Mouse (Mus musculus): ENCODE measurements around the gene Olfr1373.
A peak's percentile ranks its signal among the peaks of the same experiment; 100 is the strongest.

The Olfr1373 gene

DNA sequence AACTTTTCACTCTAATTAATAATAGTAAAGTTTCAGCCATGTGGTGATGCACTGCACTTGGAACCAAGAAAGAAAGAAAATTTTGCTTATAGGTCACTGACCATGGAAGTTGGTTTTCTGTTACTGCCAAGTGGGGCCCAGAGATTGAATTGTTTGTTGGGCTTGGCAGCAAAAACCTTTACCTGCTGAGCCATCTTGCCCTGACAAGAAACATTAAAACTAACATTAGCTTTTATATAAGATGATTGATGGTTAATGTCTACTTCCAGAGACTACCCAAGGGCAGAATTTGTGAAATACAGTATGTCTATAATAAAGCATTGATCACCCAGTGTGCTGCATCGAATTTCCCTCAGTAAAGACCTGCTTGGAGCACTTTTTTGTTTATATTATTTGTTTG lies 38.9 kb downstream of the Olfr1373 start:
- no peak for DNase-seq (ENCODE audit: low spot score)

DNA sequence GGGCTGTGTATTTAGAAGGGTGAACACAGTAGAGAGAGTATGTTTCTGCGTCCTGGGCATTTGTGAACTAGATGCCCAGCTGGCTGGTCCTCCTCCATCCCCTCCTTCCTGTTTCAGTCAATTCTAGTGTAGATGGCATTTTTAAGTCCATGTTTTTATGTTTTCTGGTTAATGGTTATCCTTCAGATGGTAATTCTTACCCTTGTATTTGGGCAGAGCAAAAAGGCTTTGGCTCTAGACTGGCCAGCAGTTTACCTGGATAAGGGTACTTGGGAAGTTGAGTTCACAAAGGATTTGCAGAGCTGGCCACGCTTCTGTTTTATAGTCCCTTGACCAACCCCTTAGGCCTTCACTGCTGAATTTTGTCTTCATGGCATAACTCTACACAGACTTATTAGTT lies 39.3 kb downstream of the Olfr1373 start:
- DNase-seq (ENCODE audit: low spot score) = no peak

DNA sequence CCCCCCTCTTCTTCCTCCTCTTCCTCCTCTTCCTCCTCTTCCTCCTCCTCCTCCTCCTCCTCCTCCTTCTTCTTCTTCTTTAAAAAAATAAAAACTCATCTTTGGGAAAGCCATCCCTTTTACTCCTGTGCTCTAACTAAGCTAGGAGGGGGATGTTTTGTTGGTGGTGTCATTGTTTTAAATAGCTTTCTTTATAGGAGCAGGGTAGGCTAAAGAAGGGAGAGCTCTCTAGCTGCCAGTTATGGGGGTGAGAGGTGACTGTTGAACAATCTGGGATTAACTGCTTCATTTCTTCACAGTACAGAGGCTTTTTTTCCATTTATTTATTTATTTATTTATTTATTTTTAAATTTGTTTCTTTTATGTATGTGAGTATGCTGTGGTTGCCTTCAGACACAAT lies 39.8 kb downstream of the Olfr1373 start:
- no peak for DNase-seq (ENCODE audit: low spot score)

DNA sequence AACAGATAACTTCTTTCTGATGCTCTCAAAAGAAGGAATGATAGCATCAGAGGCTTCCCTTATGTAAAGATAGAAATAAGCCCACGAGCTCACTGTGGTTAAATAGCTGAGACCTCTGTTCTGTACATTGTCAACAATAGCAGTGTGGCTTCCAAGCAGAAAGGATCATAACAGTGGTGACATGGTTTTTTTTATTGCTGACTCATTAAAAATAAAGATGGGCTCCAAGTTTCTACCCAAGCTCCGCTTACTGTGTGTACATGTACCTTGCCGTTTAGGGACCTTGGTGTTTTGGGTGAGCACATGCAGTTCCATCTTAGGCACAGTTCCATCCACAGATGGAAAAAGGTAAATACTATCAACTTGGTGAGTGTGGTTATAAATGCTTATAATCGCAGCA lies 42.4 kb downstream of the Olfr1373 start:
- no peak for DNase-seq (ENCODE audit: low spot score)

DNA sequence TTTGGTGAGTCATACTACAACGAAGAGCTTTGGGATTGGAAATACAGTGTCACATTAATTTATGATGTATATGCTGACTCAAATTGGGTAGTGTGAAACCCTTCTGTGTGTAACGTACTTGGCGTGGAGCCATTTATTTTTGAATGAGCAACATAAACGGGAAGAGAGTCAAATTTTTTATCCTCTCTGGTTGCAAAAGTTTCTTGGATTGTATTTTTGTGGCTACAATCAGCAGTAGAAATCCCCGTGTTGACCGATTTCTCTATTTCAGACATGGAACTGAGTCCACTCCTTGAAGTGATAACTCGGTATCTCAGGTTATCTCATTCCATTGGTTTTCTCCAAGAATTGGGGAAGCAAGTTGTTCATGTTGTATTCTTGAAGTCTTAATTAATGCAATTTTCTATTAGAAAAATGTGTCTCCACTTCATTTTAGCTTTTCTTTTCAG lies 45.5 kb downstream of the Olfr1373 start:
- no peak for DNase-seq (ENCODE audit: low spot score)

DNA sequence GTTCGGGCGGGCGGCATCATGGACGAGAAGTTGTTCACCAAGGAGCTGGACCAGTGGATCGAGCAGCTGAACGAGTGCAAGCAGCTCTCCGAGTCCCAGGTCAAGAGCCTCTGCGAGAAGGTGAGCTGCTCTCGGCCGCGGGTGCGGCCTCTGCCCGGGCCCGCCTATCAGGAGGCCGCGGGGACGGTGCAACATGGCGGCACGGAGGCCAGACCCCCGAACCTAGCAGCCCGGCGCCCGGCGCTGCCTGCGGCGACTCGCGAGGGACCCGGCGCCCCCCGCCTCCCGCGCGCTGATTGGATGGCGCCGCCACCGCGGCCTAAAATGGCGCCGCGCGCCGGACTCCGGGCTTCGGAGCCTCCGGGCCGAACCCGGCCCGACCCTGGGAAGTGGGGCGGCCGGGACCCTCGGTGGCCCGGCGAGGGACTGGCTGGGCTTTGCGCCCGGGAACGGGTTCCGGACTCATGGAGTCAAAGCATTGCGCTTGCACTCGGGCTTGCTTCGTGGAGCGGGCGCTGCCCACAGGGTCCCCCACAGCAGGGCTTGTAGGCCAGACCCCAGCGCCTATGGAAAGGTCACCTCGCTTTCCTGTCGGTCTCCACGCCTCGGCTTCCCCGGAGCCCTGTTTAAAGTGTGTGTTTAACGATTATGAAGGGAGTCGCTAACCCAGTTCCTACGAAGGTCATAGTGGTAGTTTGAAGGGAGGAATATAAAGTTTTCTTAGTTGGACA lies 46.1 kb downstream of the Olfr1373 start:
- peak; percentile 46 for DNase-seq (ENCODE audit: low spot score)

DNA sequence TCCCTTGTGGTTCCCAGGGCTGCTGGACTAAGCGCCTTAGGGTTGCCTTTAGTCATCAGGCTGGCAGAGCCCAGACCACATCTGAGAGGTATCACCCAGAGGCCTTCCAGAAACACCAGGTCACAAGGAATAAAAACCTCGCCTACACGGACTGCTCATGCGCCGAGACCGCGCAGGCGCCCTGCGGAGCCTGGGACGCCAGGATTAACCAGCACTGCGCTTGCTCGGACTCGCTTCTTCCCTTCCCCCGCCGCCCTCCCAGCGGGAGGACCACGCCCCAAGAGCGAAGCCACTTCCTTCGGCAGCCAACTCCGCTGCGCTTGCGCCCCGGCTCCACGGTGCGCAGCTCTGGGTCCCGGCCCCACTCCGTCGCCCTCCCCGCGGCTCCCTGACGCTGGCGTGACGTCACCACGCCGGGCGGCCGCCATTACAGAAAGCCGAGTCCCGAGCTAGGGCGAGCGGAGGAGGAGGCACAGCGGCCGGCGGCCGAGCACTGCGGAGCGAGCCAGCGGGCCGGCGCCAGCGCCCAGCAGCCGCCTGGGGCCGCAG lies 46.9 kb downstream of the Olfr1373 start, which contains the start of gene Ppp2ca:
TSS of gene Ppp2ca (plus strand) at position 284 of the 549 bp plus-strand sequence.
- peak; percentile 99 for DNase-seq (ENCODE audit: low spot score)

DNA sequence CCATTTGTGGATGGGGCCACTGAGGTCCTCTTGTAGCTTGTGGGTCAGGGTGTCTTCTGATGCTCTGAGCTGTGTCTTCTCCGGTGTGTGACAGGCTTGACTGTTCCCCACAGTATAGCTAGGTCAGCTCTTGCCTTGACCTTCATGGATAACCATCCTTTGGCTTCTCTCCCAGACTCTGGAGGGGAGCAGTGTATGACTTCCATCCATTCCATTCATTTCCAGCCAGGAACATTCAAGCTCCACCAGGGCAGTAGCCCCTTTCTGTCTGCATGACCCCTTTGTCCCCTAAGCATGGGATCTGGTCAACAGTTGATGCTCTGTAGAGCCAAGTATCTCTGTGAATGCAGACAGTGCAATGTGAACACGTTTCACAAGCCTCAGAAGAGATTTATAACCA lies 47.7 kb downstream of the Olfr1373 start:
- DNase-seq (ENCODE audit: low spot score) = no peak

DNA sequence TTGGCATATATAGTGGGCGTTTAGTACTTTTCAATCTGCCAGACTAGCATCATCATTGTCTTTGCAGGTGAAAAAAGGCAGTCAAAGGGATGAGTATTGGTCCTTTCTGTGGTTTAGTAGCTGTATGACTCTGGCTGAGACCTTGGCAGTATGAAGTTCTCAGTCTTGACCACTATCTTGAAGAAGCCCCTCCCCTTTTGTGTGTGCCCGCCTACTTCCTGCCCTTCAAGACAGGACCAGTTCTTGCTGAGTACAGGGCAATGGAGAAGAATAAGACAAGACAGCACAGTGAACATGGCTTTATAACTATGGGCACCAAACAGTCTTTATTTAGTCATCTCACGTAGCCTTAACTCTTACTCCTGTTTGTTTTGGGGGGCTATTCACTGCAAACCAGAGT lies 48.3 kb downstream of the Olfr1373 start:
- no peak for DNase-seq (ENCODE audit: low spot score)

All from ovary, adult 18-20 months (tissue).